Mouse (Mus musculus) hematopoietic stem cell, adult 5-6 weeks (primary cell): Measurements from ENCODE around the gene Adam8. TPM values are rescaled to one million over a fixed set of nuclear protein-coding genes. Genes with fewer than 3 reads are reported as not detected.

Experiments used
- ATAC-seq, 2 experiments: fragments of 125-278 bp in 1 of 2; replicated peaks in 1 of 2; 2 replicates each; pipeline ENCODE4 v1.8.0; 2016 to 2017; ENCODE audit warnings: inconsistent platforms in 2 of 2, mild to moderate bottlenecking in 2 of 2, moderate number of reproducible peaks in 2 of 2, low read depth in 1 of 2, moderate TSS enrichment in 1 of 2; ENCODE audit not compliant: low FRiP score in 2 of 2, poor library complexity in 2 of 2, severe bottlenecking in 2 of 2, insufficient read depth in 1 of 2, low TSS enrichment in 1 of 2
- total RNA-seq: library from RNA; stranded (forward); fragments of 172-1452, 232-1000 nt; gene quantifications from 2 replicates; pipeline ENCODE4 v1.2.3, GENCODE M21; 2017

The Adam8 gene
- total RNA-seq, 1 experiment from 2014 or later, result 5.7 TPM

DNA sequence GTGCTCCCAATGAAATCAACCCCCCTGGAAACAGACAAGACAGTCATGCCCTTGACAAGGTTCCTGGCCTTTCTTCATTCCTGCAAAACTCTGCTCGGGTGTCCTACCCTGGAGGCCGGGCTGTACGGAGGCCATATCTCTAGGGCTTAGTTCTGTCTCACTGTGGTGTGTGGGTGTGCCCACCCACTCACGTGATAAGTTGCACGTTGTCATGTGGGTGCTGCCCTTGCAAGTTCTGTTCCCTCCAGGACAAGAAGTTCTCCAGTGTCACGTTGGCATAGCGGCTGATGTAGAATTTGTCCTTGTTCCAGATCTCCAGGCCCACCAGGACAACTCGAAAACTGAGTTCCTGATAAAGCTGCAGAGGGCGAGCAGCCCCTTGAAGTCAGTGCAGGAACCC, 4.1 kb downstream of the Adam8 start:
- no peak for ATAC-seq

DNA sequence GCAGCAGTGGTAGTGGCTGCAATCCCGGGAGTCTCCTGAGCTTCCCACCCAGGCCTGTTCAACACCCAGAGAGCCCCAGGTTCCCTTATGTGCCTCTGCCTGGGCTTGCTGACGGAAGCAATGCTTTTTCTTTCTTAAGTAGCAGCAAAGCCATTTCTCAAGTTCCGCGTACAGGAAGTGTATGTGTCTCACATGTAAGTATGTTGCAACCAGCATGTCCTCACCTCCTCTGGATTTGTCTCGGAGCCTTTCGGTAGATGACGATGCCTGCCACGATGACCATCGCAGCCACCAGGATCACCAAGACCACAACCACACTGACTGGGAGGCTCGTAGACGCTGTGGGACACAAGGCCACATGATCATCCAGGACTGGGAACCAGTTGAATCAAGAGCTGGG, 7.9 kb downstream of the Adam8 start:
- ATAC-seq, result peak; percentile 60 to 72; a peak in 3 of 4 replicates

DNA sequence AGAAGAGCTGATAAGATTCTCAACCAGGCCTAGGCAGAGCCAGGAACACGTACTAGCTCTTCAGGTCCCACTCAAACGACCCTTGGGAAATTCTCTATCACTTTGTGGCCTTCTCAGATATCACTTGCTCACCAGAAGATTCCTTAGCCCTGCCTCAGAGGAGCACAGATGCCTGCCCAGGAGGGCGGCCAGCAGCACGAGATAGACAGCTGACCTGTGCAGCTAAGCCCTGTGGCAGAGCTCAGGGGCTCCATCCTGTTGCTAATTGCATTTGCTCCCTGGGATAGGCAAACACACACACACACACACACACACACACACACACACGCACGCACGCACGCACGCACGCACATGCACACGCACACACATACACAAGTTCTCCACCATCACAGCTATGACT, 10.3 kb downstream of the Adam8 start:
- no peak for ATAC-seq

DNA sequence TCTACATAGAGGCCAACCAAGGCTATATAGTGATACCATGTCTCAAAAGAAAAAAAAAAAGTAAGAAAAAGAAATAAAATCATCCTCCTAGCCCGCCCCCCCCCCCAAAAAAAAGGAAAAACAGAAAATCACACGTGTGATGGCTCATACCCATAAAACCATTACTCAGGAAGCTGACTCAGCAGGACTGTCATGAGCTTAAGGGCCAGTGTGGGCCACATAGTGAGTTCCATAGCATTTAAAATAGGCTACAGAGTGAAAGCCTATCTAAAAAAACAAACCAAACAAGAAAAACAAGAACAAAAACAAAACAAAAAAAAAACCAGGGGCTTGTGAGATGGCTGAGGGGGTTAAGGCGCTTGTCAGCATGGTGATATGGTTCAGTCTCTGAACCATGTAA, 11.6 kb downstream of the Adam8 start:
- ATAC-seq, result no peak

DNA sequence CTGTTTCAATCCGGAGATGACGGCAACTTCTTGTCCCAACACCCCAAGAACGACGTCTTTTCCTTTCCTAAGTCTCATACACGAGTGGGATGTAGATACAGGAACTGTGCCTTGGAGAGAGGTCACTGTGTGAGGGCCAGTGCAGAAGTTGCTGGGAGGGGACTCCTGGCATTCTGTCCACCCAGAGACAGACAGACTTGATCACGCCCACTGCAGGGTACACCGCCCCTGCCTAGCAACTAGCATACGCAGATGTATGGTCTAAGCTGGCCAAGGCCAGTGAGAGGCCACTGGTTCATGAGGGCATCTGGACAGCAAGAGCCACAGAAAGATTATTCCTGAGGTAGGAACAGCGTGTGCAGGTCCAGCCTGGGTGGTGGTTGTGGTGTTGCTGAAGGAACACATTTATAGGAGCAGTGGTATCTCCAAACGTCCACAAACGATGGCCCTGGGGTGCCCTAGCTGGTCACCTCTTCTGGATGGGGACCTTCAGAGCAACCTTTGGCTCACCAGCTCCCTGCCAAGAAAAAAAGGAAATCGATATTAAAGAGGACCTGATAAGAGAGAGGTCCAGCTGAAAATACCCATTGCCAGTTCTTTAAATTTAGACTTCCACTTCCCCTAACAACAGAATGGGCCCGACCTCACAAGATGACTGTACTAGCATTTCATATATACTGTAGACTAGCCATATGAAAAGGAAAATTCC, 13.2 kb downstream of the Adam8 start:
- ATAC-seq, result no peak; a peak in 1 of 4 replicates

DNA sequence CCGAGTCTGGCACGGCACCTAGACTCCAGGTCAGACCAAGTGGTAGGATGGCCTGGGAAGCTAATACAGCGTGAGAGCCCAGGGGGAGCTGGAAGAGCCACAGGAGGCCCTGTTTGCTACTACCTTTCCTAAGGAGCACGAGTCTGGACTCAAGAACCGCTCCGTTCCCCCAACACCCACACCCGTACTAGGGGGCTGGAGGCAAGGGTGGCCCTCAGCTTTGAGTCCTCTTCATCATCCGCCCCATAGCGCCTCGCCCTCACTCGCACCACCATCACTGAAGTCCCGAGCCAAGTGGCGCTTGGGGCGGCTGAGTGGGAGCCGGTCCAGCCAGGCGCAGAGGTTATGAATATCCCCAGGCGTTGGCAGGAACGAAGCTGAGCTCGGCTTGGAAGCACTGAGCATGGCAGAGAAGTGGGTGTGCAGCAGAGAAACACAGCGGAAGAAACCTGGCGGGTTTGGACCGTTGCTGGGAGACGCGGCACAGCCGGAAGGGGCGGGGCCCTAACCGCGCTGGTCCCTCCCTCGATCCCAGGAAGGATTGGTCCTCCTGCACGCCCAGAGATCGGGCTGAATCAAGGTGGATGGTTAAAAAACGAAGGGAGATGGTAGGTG, 14.0 kb downstream of the Adam8 start, which contains the start of gene 6430531B16Rik:
TSS of gene 6430531B16Rik (minus strand) at position 478 of the 615 bp plus-strand sequence.
- peak; percentile 68 to 79 for ATAC-seq

DNA sequence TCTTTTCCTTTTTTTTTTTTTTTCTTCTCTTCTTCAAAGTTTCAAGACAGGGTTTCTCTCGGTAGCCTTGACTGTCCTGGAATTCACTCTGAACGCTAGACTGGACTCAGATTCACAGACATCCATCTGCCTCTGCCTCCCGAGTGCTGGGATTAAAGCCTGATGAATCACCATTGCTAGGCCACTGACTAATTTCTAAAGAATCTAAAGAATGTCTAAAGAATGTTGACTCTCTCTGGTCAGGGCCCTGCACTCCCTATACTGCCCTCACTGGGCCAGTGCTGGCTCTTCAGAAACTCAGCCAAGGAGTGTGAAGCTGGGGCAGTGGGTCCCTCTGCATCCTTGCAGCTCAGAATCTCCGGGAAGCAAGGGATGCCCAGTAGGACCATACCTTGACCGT, 16.9 kb downstream of the Adam8 start:
- ATAC-seq, result no peak

DNA sequence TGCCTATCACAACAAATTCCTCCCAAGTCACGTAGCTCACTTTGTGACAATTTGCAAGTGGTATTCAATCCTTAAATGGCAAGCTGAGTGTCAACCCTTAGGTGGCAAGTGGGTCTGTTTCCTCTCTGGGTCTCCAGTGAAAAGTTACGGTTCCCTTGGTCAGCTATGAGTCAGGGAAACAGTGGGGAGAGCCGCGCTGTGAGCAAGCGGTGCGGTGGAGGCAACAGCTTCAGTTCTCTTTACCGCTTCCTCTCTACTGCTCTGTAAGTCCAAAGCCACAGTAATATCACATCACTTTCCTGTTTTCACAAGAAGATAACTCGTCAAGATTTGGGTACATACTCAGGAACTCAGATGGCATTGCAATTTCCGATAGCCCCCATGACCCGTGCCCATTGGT, 18.1 kb downstream of the Adam8 start:
- peak; percentile 58 to 71 for ATAC-seq

DNA sequence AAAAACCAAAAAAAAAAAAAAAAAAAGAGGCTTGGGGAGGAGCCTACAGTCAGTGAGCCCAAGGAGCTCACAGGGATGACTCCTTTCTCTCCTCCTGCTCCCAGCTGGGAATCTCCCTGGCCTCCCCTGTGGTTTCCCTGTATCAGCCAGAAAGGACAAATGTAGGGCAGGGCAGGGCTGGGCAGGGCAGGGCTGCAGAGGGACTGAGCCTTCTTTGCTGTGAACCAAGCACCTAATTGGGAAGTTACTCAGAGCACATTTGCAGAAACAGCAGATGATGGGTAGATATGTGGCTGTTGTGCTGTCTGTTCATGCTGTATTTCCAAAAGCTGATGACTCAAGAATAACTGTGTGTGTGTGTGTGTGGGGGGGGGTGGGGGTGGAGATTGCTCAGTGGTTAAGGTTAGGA, 19.4 kb downstream of the Adam8 start:
- ATAC-seq, result no peak

DNA sequence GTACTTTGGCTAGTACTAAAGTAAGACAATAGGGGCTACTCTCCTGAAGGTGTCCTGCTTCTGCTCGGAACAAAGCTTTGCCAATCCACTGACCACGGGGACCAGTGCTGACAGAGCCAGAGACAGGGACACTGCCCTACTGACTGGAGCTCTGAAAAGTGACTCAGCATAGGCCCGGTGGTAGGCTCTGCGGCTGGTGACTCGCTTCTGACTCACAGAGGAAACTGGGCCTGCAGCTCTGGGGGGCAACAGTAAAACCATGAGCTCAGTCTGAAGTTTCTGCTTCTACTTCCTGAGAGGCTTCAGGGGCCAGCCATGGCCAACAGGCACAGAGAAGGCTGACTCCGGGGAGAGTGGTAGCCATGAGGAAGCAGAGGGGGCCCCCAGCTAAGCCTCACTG, 20.9 kb downstream of the Adam8 start:
- peak; percentile 47 to 67 for ATAC-seq

DNA sequence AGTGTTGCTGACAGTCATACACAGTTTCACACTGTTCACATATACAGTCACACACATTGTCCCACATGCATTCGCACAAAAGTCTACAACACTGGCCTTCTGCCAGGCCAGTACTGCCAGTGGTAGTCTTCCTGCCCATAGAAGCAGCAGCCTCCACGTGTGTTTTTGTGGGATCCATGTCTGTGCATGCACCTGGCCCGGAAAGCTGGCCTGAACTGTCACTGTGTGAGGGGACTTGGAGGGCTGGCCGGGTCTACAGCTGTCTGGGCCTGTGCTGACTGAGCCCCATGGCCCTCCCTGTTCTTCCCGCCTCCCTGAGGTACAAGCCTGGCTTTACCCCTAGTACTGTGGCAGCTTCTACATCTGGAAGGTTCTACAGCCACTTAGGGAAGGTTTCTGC, 21.4 kb downstream of the Adam8 start:
- no peak for ATAC-seq

DNA sequence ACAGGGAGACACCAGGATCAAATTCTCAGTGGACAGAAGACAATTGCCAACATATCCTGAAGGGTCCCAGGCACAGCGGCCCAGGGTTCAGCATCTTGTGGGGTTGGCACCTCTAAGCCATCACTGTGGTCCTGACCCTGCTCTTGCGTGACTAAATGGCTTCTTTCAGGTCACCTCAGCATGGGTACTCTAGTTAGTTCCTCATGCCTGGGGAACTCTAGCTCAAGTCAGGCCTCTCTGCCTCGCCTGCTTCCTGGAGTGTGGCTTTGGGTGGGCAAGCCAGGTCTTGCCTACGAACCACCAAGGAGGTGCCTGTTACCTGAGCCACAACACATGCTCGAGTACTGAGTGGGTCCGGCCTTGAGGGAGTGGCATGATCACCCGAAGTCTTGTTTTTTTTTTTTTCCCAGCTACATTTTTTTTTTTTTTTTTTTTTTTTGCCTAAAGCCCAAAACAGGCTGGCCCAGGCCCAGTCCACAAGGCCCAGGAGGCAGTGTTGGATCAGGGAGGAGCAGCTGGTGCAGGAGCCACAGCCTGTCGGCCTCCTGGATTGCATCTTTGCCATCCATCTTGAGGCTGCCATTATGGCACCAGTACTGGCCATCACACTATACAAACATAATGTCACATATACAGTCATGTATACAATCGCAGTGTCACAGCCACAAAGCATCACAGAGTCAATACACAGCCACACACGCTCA, 22.0 kb downstream of the Adam8 start:
- no peak for ATAC-seq

DNA sequence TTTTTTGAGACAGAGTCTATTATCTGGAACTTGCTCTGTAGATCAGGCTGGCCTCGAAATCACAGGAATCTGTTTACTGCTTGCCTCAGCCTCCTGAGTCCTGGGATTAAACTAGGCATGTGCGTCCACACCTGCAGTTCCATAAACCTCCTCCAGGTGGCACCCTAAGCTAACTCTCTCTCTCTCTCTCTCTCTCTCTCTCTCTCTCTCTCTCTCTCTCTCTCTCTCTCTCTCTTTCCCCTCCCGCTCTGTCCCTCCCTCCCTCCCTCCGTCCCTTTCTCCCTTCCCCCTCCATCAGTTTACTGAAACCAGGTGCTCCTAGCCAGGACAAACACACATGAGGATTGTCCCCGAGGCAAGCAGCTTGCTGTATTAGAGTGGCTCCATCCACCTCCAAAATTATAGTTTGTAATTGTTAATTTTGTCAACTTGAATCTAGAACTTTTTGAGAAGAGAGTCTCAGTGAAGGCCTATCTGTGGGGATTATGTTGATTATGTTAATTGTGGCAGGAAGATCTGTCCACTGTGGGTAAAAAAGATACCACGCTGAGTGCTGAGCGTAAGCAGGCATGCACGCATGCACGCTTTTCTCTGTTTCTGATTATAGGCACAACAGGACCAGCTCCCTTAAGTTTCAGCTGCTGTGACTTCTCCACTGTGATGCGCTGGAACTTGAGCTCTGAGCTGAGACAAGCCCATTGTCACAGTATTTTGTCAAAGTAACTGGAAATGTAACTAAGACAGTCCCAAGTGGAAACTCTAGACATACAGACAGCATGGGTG, 22.8 kb downstream of the Adam8 start:
- no peak; a peak in 1 of 4 replicates for ATAC-seq

DNA sequence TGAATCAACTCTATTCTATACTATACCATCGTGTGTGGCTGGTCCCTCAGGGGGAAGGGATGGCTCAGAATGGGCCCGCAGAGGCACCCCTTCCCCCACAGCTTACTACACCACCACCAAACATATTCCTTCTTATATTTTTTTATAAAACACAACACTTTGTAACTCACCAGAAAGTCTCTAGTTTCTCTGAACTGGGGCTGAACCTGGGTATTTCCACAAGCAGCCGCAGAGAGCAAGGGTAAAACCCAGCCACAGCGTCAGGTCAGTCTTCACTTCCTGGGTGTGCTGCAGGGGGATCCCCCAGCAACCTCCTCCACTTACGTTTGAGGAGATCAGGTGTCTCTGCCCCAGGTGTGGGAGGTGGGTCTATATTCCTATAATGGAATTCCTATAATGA, 23.9 kb downstream of the Adam8 start:
- no peak for ATAC-seq

DNA sequence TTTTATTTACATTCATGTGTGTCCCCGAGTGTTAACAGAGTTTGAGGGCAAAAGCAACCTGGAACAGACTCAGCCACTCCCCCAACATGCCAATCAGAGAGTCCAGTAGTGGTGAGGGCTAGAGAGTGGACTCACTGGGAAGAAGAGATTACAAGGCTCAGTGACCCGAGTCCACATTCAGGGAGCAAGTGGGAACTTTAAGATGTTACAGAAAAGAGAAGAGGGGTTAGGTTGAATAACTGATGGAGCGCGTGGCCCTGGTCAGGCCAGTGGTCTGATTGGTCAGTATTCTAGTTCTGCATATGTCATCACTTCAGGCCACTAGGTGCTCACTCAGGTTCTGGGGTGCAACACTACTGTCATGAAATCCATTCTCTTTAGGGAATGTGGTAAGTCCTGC, 25.2 kb downstream of the Adam8 start:
- no peak for ATAC-seq

DNA sequence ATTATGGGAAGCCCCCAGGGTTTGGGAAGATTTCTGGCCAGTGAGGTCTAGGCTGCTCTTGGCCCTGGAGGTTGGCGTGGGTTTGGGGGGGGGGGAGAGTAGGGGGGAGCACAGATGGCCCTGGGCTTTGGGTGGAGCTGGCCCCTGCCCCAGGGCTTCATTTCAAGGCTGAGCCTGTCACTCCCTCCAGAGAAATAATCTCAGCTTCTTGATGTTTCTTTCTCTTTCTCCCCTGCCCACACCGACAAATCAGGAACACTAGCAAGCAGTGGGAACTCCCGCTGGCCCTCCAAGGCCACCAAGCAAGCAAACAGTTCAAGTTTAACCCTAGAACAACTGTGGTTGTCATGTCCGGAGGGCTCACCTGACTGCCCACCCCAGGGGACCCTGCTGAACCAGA, 28.5 kb downstream of the Adam8 start:
- no peak for ATAC-seq

DNA sequence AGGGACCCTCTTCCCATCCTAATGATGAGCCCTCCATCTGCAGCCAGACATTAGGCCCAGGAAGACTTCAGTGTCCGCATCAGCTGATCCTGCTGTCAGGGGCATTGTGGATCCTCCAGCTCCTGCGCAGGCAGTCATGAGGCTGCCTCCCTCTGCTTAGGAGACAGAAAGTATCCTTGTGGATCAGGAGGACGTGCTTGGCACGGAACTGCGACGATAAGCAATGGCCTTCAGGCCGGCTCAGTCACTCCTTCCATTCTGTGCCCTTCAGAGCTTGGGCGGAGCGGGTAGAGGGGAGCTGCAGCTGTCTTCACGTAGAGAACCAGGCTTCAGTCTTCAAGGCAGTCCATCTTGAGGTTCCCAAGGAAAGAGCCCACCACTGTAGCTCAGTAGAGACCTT, 31.2 kb downstream of the Adam8 start:
- ATAC-seq, result no peak

DNA sequence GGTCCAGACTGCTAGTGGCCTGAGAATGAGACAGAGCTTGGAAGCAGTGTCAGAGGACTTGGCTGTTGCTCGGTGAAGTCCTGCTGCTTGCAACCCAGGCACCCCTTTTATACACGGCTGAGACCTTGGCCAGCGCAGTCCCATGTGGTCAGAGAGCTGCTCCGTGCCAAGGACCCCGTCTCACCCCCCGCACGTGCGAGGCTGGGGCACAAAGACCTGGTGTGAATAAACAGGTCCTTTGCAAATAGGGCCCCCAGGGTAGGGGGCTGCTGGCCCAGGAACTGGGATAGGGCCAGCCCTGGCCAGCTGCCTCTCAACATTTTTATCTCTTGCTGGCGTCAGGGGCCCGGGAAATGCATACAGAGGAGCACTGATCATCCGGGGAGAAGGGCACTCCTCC, 34.4 kb downstream of the Adam8 start:
- peak in 1 of 2 experiments; percentile 19; a peak in 1 of 4 replicates for ATAC-seq
